Mouse (Mus musculus): ENCODE results near the gene Vmn2r50. TPM values are rescaled to one million over a fixed set of nuclear protein-coding genes. Genes with fewer than 3 reads are reported as not detected.
"Not testable (repeated sequence)": the region's sequence is repeated elsewhere in the genome, so short reads cannot be mapped to it uniquely, and the experiment has no call there.

Vmn2r50 gene
- not detected in 2 replicates for polyA plus RNA-seq (2015; fragmentation: Nextera tagmentation; extraction: Ambion mirVana)

- DNase-seq; H3K36me3 ChIP-seq; H3K4me1 ChIP-seq (replicated peaks); H3K4me3 ChIP-seq (replicated peaks); H3K4me2 ChIP-seq; H3K27me3 ChIP-seq; H3K9ac ChIP-seq; H3K9me3 ChIP-seq (replicated peaks); ATAC-seq (ENCODE audit: low read depth); H3K27ac ChIP-seq: not testable (repeated sequence)
These were observed at the start of gene Vmn2r50 for GRCm38 (mm10) chr7:10053196-10053595. TSS of gene Vmn2r50 (minus strand) at chr7:10053296.

GRCm38 (mm10) chr7:9992157-9992556, 60.9 kb downstream of the Vmn2r50 start, which contains the start of gene Vmn2r49:
TSS of gene Vmn2r49 (minus strand) at chr7:9992257.
- H3K36me3 ChIP-seq; H3K4me3 ChIP-seq (replicated peaks); H3K4me1 ChIP-seq (replicated peaks); H3K9ac ChIP-seq; ATAC-seq (ENCODE audit: low read depth); H3K27me3 ChIP-seq; DNase-seq; H3K27ac ChIP-seq; H3K9me3 ChIP-seq (replicated peaks); H3K4me2 ChIP-seq: not testable (repeated sequence)
- WGBS (ENCODE audit: insufficient replicate concordance) = 73% methylated on average over 2 of the region's 2 CpGs

Other genes with a start within 250 kb of the Vmn2r50 start
- gene Vmn2r47, start 212.0 kb downstream of the Vmn2r50 start, polyA plus RNA-seq (2015; fragmentation: Nextera tagmentation; extraction: Ambion mirVana) = not detected in 2 replicates
- gene Vmn2r48, start 99.7 kb downstream of the Vmn2r50 start, polyA plus RNA-seq (2015; fragmentation: Nextera tagmentation; extraction: Ambion mirVana) = not detected in 2 replicates
- not detected in 2 replicates for gene Vmn2r49, start 61.0 kb downstream of the Vmn2r50 start, polyA plus RNA-seq (2015; fragmentation: Nextera tagmentation; extraction: Ambion mirVana)
- not detected in 2 replicates for gene Vmn2r51, start 52.4 kb upstream of the Vmn2r50 start, polyA plus RNA-seq (2015; fragmentation: Nextera tagmentation; extraction: Ambion mirVana)
- gene Vmn2r52, start 123.3 kb upstream of the Vmn2r50 start, polyA plus RNA-seq (2015; fragmentation: Nextera tagmentation; extraction: Ambion mirVana) = not detected in 2 replicates
- not detected in 2 replicates for gene Vmn1r66, start 224.7 kb upstream of the Vmn2r50 start, polyA plus RNA-seq (2015; fragmentation: Nextera tagmentation; extraction: Ambion mirVana)